Mouse (Mus musculus): ENCODE results near the gene Dhps.
"Not testable (repeated sequence)": the region's sequence is repeated elsewhere in the genome, so short reads cannot be mapped to it uniquely, and the experiment has no call there.

Gene Dhps

DNA sequence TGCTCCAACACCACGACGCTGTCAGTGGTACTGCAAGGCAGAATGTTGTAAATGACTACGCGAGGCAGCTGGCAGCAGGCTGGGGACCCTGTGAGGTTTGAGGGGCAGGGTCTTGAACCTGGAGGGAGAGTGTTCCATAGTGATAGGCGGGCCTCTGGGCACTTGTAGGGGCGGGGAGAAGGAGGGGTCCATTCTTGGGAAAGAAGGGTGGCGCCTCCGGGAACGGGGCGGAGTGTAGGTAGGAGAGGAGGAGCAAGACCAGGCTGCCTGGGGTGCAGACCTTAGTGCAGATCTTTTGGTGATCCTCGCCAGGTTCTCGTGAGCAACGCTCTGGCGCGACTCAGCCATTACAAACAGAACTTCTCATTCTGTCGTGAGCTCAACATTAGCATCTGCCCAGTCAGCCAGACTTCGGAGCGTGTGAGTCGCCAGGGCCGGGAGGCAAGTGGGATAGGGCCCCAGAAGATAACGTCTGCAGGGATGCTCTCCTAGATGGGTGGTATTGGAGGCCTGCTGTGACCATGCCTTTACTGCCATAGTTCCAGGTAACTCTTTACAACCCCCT, 20.1 kb downstream of the Dhps start:
- DNase-seq (ENCODE audit: low read depth, low spot score), result no peak

DNA sequence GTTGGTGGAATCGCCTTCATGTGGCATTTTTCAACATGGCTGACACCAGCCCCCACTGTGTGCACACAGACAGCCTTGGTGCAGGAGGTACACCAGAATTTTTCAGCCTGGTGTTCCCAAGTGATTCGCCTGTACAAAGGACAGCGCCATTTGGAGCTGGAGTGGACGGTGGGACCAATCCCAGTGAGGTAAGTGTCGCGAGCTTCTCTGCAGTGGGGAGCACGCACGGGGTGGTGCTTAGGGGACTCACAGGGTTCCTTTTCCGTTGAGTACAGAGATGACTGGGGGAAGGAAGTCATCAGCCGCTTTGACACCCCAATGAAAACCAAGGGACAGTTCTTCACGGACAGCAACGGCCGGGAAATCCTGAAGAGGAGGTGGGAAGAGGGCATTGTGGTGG, 23.5 kb downstream of the Dhps start:
- DNase-seq (ENCODE audit: low read depth, low spot score), result no peak

DNA sequence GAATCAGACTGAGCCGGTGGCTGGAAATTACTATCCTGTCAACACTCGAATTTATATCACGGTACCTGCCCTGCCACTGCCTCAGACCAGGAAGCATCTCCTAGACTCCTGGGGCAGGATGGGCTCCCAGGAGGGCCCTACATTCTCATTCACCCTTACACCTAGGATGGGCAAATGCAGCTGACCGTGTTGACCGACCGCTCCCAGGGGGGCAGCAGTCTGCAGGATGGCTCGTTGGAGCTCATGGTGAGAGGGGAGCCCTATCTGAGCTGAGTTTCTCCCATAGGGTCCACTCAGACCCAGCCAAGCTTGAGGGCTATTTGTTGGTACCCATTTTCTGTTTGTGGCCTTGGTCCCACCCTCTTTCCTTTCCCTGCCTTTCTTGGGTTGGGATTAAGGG, 24.0 kb downstream of the Dhps start:
- no peak for DNase-seq (ENCODE audit: low read depth, low spot score)

DNA sequence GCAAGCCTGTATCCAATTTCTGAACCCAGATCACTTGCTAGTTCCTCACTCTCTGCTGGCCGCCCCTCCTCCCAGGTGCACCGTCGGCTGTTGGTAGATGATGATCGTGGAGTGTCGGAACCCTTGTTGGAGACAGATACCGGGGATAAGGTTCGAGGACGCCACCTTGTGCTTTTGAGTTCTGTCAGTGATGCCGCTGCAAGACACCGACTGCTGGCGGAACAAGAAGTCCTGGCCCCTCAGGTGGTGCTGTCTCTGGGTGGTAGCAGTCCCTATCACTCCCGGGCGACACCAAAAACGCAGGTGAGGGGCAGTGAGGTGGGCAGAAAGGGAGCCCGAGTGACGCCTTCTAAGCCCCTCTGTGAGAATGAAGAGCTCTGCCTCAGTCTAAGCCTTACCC, 24.6 kb downstream of the Dhps start:
- no peak for DNase-seq (ENCODE audit: low read depth, low spot score)

DNA sequence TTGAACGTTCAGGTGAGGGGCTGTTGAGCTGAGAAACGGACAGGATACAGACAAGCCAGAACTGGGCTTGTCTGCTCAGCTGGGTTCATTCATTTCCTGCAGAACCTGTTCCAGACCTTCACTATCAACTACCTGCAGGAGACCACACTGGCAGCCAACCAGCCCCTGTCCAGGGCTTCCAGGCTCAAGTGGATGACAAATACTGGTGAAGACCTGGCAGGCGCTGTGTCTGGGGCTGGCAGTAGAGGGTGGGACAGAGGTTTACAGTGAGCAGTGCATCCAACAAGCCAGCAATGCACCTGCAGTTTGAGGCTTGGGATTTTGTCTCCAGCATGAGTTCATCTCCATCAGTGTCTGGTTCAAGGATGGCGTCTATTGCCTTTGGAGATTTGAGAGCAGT, 25.3 kb downstream of the Dhps start:
- DNase-seq (ENCODE audit: low read depth, low spot score), result no peak

DNA sequence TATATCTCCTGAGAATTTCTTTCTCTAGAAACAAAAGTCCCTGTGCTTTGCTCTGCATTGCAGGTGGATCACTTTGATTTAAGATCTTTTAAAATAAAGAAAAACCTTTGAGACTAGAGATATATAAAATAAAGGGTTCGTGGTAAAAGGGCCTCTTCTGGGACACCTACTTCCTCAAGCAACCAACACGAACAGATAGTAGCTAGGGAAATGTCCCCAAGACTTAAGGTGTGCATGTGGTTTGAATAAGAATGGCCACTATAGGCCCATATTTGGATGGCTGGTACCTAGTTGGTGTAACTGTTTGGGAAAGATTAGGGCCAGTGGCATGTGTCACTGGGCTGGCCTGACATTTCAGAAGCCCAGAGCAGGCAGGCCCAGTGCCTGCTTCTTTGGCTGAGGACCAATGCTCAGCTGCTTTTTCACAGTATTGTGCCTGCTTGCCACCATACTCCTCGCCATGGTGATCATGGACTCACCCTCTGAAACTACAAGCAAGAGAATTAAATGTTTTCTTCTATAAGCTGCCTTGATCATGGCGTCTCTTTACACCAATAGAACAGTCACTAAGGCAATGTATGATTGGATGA, 28.6 kb downstream of the Dhps start:
- no peak for DNase-seq (ENCODE audit: low read depth, low spot score)

DNA sequence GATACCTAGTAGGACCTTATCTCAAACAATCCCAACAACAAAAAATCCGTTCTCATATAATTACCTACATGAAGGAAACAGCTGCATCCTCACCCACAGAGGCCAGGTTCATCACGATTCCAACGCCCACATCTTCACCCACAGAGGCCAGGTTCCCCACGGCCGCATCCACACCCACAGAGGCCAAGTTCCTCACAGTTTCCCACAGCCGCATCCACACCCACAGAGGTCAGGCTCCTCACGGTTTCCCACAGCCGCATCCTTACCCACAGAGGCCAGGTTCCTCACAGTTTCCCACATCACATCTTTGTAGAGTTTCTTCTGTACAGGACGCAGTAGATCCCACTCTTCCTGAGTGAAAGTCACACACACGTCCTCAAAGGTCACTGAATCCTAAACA, 41.7 kb downstream of the Dhps start:
- DNase-seq (ENCODE audit: low read depth, low spot score), result no peak

DNA sequence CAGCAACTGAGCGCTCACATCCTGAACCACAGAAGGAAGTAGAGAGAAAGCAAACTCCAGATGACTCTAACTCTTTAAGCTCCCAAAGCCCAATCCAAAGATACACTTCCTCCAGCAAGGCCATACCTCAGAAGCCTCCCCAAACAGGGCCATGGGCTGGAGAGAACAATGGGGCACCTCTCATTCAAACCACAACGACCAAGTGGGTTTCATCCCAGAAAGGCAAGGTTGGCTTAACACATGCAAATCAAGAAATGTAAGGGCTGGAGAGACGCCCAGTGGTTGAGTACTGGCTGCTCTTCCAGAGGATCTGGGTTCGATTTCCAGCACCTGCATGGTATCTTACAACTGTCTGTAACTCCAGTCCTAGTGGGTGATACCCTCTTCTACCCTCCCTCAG, 43.9 kb downstream of the Dhps start:
- DNase-seq (ENCODE audit: low read depth, low spot score), result no peak

DNA sequence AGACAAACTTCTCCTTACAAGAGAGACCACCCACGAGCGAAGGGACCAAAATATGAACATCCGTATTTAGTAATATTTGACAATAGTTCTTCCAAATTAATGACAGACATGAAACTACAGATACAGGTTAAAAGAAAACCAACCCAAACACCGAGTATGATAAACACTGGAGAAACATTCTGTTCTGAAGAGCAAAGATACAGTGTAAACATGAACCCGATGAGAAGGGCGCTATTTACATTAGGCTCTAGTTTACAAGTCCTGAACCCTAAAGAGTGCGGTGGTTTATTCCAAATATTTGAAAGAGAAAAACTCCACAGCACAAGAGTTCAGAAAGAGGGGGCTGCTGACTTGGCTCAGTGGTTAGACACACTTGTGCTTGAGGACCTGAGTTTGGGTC, 45.4 kb downstream of the Dhps start:
- DNase-seq (ENCODE audit: low read depth, low spot score), result no peak

DNA sequence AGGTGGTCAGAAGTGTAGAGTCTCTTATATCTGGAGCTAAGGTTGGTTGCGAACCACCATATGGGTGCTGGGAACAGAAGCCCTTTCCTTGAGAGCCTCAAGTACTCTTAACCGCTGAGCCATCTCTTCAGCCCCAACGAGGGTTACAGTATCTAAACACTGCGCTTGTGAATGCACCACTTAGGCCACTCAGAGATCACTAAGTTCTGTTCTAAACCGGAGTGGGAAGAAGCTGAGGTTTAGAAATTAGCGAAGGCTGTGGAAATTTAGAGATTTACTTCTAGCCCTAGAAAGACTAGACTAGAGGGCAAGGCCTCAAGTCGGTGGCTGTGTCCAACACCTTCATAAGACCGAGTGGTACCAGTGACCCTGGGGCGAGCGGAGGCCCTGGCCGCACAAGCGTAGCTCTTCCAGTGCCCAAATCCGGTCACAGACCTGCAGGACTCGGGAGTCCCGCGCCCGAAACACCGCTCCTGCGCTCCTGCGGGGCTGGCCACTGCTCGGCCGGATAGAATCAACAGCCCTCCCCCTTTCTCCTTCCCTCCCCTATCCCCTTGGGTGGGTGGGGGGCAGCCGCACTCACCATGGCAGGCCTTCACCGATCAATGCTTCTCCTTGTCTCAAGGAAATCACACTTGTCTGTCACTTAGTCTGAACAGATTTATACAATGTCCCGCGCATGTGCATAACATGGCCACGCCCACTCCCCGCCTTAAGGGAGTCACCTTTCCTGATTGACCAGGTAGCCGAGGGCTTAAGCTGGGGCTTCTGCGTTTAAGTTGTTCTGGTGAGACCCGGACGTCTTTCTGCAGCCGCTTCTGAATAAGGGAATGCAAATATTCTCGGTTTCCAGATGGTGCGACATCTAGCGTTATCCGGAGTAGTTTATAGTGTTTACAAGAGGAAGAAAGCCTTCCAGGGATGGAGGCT, 47.8 kb downstream of the Dhps start:
- peak; percentile 54 for DNase-seq (ENCODE audit: low read depth, low spot score)

DNA sequence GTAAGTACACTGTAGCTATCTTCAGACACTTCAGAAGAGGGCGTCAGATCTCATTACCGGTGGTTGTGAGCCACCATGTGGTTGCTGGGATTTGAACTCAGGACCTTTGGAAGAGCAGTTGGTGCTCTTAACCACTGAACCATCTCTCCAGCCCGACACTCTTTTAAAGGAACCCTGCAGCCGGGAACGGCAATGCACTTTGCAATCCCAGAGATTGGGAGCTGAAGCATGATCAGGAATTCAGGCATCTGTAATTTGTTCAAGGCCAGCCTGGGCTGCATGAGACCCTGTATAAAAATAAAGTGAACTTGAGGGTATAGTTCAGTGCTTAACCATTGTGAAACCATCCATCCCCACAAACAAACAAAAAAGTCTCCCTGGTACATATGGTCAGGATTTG, 48.7 kb downstream of the Dhps start:
- not testable (repeated sequence) for DNase-seq (ENCODE audit: low read depth, low spot score)

DNA sequence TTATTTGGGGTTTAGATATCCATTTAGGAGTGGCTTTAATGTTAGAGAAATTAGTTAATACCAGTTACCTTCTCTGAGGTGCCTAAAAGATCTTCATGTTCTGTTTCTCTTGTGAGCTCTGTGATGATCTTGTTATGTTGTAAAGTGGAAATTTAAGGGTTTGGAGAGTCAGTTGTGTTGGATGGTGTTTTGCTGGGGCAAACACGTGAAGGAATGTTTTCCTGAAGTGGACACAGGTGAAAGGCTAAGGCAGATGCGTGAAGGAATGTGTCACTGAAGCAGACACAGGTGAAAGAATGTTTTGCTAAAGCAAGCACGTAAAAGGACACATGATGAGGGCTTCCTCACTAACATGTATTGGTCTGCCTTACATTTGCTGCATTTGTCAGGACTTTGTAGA, 51.4 kb downstream of the Dhps start, which contains the start of gene Zfp791:
Zfp791 (minus strand) TSS at position 101 of the 400 bp plus-strand sequence.
- DNase-seq (ENCODE audit: low read depth, low spot score), result no peak

DNA sequence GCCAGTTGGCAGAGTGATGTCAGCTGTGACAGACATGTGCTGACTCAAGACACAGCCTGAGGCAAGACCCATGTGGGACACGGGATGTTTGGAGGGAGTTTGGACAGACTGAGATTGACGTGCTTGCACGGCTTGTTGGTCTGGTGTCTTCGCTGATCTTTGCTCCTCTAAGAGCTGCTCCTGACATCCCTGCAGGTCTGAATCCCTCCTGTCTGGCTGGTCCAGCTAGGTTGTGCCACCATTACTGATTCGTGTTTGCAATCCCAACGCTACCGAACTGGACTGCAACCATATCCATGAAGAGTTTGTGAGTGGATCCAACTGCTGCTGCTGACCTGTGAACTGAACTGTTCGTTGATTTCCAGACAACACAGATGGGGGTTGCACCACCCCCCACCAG, 52.1 kb downstream of the Dhps start:
- DNase-seq (ENCODE audit: low read depth, low spot score), result no peak
